Mouse (Mus musculus) spleen, adult 2 months (tissue): ENCODE data around the gene Gmnn. TPM values are rescaled to one million over a fixed set of nuclear protein-coding genes. Genes with fewer than 3 reads are reported as not detected.

Source experiments
- DNase-seq, 2 experiments: peaks; one replicate each; pipeline versions ENCODE4 v3.0.0 to v3.0.0-alpha.2; 2012 to 2021; ENCODE audit warnings: low spot score in 2 of 2, low read depth in 1 of 2
- H3K27ac ChIP-seq: fragments of 200-500 bp; 2 replicates; pipeline ENCODE4 v1.5.1; 2012; ENCODE audit warnings: low read length, inconsistent platforms; ENCODE audit not compliant: insufficient read depth
- H3K27me3 ChIP-seq: fragments of 200-500 bp; 2 replicates; pipeline ENCODE4 v1.6.1; 2012; ENCODE audit warnings: mild to moderate bottlenecking, moderate library complexity, low read length, inconsistent platforms; ENCODE audit not compliant: control insufficient read depth, insufficient read depth
- H3K36me3 ChIP-seq: fragments of 200-500 bp; 2 replicates; pipeline ENCODE4 v1.6.1; 2012; ENCODE audit warnings: mild to moderate bottlenecking, low read length, inconsistent platforms; ENCODE audit not compliant: control insufficient read depth, insufficient read depth
- H3K4me1 ChIP-seq: fragments of 200-500 bp; 2 replicates; pipeline ENCODE4 v1.6.1; 2011; ENCODE audit warnings: inconsistent platforms; ENCODE audit not compliant: control insufficient read depth, insufficient read depth, insufficient read length
- H3K4me3 ChIP-seq: fragments of 200-500 bp; 2 replicates; pipeline ENCODE4 v1.5.1; 2011; ENCODE audit warnings: mild to moderate bottlenecking, inconsistent platforms; ENCODE audit not compliant: insufficient read depth, insufficient read length; ENCODE audit errors: extremely low read depth
- CTCF ChIP-seq: fragments of 200-500 bp; IDR thresholded peaks from 2 replicates; pipeline ENCODE4 v1.5.1; 2011; ENCODE audit warnings: mild to moderate bottlenecking, inconsistent platforms; ENCODE audit not compliant: insufficient read depth, insufficient read length, insufficient replicate concordance; ENCODE audit errors: extremely low read depth
- POLR2A ChIP-seq: fragments of 200-500 bp; IDR thresholded peaks from 2 replicates; pipeline ENCODE4 v1.6.1; 2011; ENCODE audit warnings: low read depth, low read length, inconsistent platforms
- WGBS: fragments of 180-500 bp; shearing (Covaris S2); methylation state at CpG from one replicate; pipeline ENCODE4 v1.1.7; 2018; 5-methylcytosine and 5-hydroxymethylcytosine counted together
- polyA plus RNA-seq: library from polyadenylated mRNA; depleted of rRNA; stranded (reverse); fragments of >200 nt; gene quantifications from 2 replicates; pipeline ENCODE4 v1.2.3, GENCODE M21; 2012; rRNA removed

The Gmnn gene
- polyA plus RNA-seq, 1 experiment = 2.7 TPM

DNA sequence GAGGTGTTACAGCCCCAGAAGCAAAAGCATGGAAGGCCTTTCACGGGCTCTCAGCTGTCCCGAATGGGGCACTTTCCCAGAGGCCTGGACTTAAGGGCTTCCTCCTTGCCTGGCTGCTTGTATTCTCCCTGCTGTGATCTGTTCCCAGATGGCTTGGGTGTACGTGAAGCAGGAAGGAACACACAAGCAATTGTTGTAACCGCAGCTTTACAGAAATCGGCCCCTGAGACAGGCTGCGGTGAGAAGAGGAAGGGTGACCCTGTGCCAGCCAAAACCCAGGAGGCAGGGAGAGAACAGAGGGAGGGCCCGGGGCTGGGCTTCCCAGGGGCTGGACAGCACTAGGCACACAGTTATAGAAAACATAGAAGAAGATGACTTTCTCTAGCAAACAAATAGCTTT, 50.8 kb downstream of the Gmnn start:
- WGBS = 27% methylated on average over 7 of the region's 7 CpGs
- no peak for DNase-seq
- Histone ChIP-seq H3K4me1 (no peaks in the 10 kb centered on the region), H3K36me3 (peaks cover 62% of the 10 kb centered on the region), H3K27ac (no peak overlapping the region), H3K27me3 (no peaks in the 10 kb centered on the region), H3K4me3 (no peak overlapping the region)
- TF ChIP-seq POLR2A (no peak), CTCF (no peak)

DNA sequence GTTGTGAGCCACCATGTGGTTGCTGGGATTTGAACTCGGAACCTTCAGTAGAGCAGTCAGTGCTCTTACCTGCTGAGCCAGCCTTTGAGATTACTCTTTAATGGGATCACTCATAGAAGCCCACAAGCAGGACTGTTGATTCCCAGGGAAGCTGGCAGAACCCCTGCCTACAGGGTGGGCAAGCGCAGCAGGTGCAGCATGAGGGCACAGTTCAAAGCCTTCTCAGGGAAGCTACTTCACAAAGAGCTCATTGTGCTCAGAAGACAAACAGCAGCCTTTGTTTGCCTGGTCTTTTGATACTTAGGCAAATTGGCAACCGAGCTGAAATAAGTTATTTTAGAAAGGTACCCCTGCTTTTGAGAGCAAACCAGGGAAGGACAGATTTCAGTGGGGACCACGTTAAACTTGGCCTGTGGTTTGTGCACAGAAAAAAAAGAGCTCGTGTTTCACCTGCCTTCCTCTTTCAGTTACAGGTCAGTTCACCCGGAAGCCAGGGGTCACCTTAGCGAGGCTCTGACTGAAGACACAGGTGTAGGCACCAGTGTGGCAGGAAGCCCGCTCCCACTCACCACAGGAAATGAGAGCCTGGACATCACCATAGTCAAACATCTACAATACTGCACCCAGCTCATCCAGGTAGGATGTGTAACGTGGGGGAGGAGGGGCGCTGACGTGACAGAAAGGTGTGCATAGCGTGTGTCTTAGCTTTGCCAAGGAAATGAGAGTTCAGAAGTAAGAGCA, 51.9 kb downstream of the Gmnn start:
- Histone ChIP-seq H3K4me1 (no peaks in the 10 kb centered on the region), H3K36me3 (peaks cover 57% of the 10 kb centered on the region), H3K4me3 (no peak overlapping the region), H3K27me3 (no peaks in the 10 kb centered on the region), H3K27ac (no peak overlapping the region)
- TF ChIP-seq POLR2A = no peak
- TF ChIP-seq CTCF = no peak
- 68% methylated on average over 12 of the region's 12 CpGs for WGBS
- DNase-seq = no peak

GRCm38 (mm10) chr13:24702128-24702527, 59.6 kb downstream of the Gmnn start:
- H3K27me3 ChIP-seq = no peaks in the 10 kb centered on the region
- peaks cover 60% of the 10 kb centered on the region for H3K36me3 ChIP-seq
- TF ChIP-seq CTCF (no peak), POLR2A (no peak)
- no peak for DNase-seq
- H3K27ac ChIP-seq = no peak overlapping the region
- no peaks in the 10 kb centered on the region for H3K4me1 ChIP-seq
- 93% methylated on average over 5 of the region's 5 CpGs for WGBS
- no peak overlapping the region for H3K4me3 ChIP-seq

Other genes starting within 250 kb of the Gmnn start
- 46.4 and 54.7 TPM in 2 replicates for gene Ripor2, start 179.7 kb downstream of the Gmnn start, polyA plus RNA-seq
- gene Armh2, start 20.7 kb downstream of the Gmnn start, polyA plus RNA-seq = 0.11 TPM in 1 of 2 replicates, not detected in the other
- 21.0 and 22.6 TPM in 2 replicates for gene BC005537, start 39.7 kb upstream of the Gmnn start, polyA plus RNA-seq
- gene Acot13, start 69.6 kb upstream of the Gmnn start, polyA plus RNA-seq = 15.8 and 17.7 TPM in 2 replicates
- 12.9 and 16.5 TPM in 2 replicates for gene Tdp2, start 69.8 kb upstream of the Gmnn start, polyA plus RNA-seq
- gene D130043K22Rik, start 83.2 kb upstream of the Gmnn start, polyA plus RNA-seq = 0.01 TPM in 1 of 2 replicates, not detected in the other
- gene Aldh5a1, start 175.7 kb upstream of the Gmnn start, polyA plus RNA-seq = 0.50 and 0.55 TPM in 2 replicates
- 0.11 and 0.13 TPM in 2 replicates for gene Gpld1, start 181.2 kb upstream of the Gmnn start, polyA plus RNA-seq